In genomic region chr14:40958083-40958985, GRCm38 (mm10) we compare ENCODE assay signal across 8 mouse cellular contexts. TPM values are rescaled to one million over a fixed set of nuclear protein-coding genes. Genes with fewer than 3 reads are reported as not detected.
DNase-seq lines count a peak whose midpoint lies in the region; ATAC-seq lines count a peak whose summit lies in the region.

No protein-coding gene starts in this region.

- 0 out of 2 replicates have a peak, but pooled peaks cover 4% of the 10 kb centered on the region for H3K36me3 ChIP-seq in embryonic facial prominence, embryonic 10.5 days (replicated peaks)
- H3K36me3 ChIP-seq in midbrain, embryonic 11.5 days (ENCODE audit: control insufficient read depth, insufficient read depth, low read length) = no peaks in the 10 kb centered on the region

- peak overlapping the region; percentile 81 for H3K27ac ChIP-seq in embryonic facial prominence, embryonic 10.5 days (replicated peaks)
- peak overlapping the region; percentile 41 for H3K27ac ChIP-seq in midbrain, embryonic 11.5 days (ENCODE audit: low read depth, low read length)

- no peaks in the 10 kb centered on the region for H3K9me3 ChIP-seq in embryonic facial prominence, embryonic 10.5 days
- no peaks in the 10 kb centered on the region for H3K9me3 ChIP-seq in midbrain, embryonic 11.5 days (ENCODE audit: control insufficient read depth, low read length)

- no peak for ATAC-seq in midbrain, embryonic 11.5 days (ENCODE audit: low FRiP score)

- peak overlapping the region; percentile 23; the same call in 1 of the 2 replicates for H3K4me3 ChIP-seq in embryonic facial prominence, embryonic 10.5 days
- no peak overlapping the region for H3K4me3 ChIP-seq in midbrain, embryonic 11.5 days (ENCODE audit: low read depth, low read length)

- intact Hi-C loops in left cerebral cortex, postnatal 25 days (cut with DNase I) = loop anchor here (5.0 kb wide), 1 partner anchor 651 kb away; no protein-coding TSS in a partner anchor

- peaks cover 89% of the 10 kb centered on the region for H3K4me1 ChIP-seq in embryonic facial prominence, embryonic 10.5 days
- H3K4me1 ChIP-seq in midbrain, embryonic 11.5 days (ENCODE audit: control insufficient read depth, insufficient read depth, low read length) = peaks cover 75% of the 10 kb centered on the region

- H3K27me3 ChIP-seq in embryonic facial prominence, embryonic 10.5 days (replicated peaks; ENCODE audit: low read depth, poor library complexity, severe bottlenecking) = no peaks in the 10 kb centered on the region
- no peaks in the 10 kb centered on the region for H3K27me3 ChIP-seq in midbrain, embryonic 11.5 days (ENCODE audit: control insufficient read depth, insufficient read depth, low read length)

- 23% methylated on average over 4 of the region's 4 CpGs for WGBS in embryonic facial prominence, embryonic 10.5 days
- 22% methylated on average over 4 of the region's 4 CpGs for WGBS in midbrain, embryonic 11.5 days

- no peak overlapping the region; the same call in 1 of the 2 replicates for H3K9ac ChIP-seq in midbrain, embryonic 11.5 days (ENCODE audit: low read length)

- no peak overlapping the region for H3K4me2 ChIP-seq in midbrain, embryonic 11.5 days

- peak; percentile 41 for DNase-seq in ovary, postnatal 36 days (ENCODE audit: low spot score)
- DNase-seq in ovary, postnatal 10 days (ENCODE audit: low spot score) = no peak
- DNase-seq in embryonic facial prominence, embryonic 10.5 days (ENCODE audit: low spot score) = no peak
- peak; percentile 61 for DNase-seq in heart, adult 8-10 months (ENCODE audit: low spot score)
- peak; percentile 66 to 91 for DNase-seq in left cerebral cortex, postnatal 25 days (ENCODE audit: low spot score in 2 of 2)
- DNase-seq in midbrain, embryonic 11.5 days (ENCODE audit: low spot score, missing footprints) = peak; percentile 89
- DNase-seq in testis, postnatal 10 days (ENCODE audit: low spot score) = peak; percentile 74
- DNase-seq in cerebellum, adult 11-12 months = no peak

RNA-seq across cellular contexts. Expression of gene Tspan14, which starts 8.3 kb away (rescaled TPM):
- 88.1 and 92.5 TPM in 2 replicates for polyA plus RNA-seq in embryonic facial prominence, embryonic 10.5 days (2016; fragmentation: Nextera tagmentation; extraction: Ambion mirVana)
- total RNA-seq in heart, adult 8-10 months (2022) = 10 to 100 TPM in 2 of 4 experiments, 1 to 10 TPM in 2; 9.8 to 18.6 (median 10.8) TPM
- 10 to 100 TPM; 58.1 to 61.8 TPM for total RNA-seq in left cerebral cortex, postnatal 25 days (2021)
- 99.5 and 101 TPM in 2 replicates for polyA plus RNA-seq in midbrain, embryonic 11.5 days (2014; fragmentation: Nextera tagmentation; extraction: Ambion mirVana)

RNA-seq across cellular contexts. Expression of gene Fam213a, which starts 55.3 kb away (rescaled TPM):
- 36.6 and 40.1 TPM in 2 replicates for polyA plus RNA-seq in embryonic facial prominence, embryonic 10.5 days (2016; fragmentation: Nextera tagmentation; extraction: Ambion mirVana)
- 10 to 100 TPM; 24.7 to 39.2 (median 28.2) TPM for total RNA-seq in heart, adult 8-10 months (2022)
- 100 to 1,000 TPM; 115 to 120 TPM for total RNA-seq in left cerebral cortex, postnatal 25 days (2021)
- polyA plus RNA-seq in midbrain, embryonic 11.5 days (2014; fragmentation: Nextera tagmentation; extraction: Ambion mirVana) = 44.7 and 50.4 TPM in 2 replicates

Comparison
In these comparisons a context has a peak if more than half of its experiments do, and no peak if none do; other contexts are left out.
1. DNase-seq: peak in ovary, postnatal 36 days (single experiment), heart, adult 8-10 months (single experiment), left cerebral cortex, postnatal 25 days (2 of 2), midbrain, embryonic 11.5 days (single experiment) and testis, postnatal 10 days (single experiment); none in ovary, postnatal 10 days (single experiment), embryonic facial prominence, embryonic 10.5 days (single experiment) and cerebellum, adult 11-12 months (single experiment).